Mouse (Mus musculus) macrophage (primary cell): ENCODE measurements around the gene Sema6d. TPM values are rescaled to one million over a fixed set of nuclear protein-coding genes. Genes with fewer than 3 reads are reported as not detected.

Experiments
- H3K27ac ChIP-seq: fragments of 350-480 bp; formaldehyde crosslinking; 2 replicates; pipeline ENCODE4 v1.9.0; 2021
- H3K36me3 ChIP-seq: fragments of 350-480 bp; formaldehyde crosslinking; 2 replicates; pipeline ENCODE4 v1.9.0; 2021; ENCODE audit errors: inconsistent target
- H3K4me3 ChIP-seq: fragments of 350-480 bp; formaldehyde crosslinking; 2 replicates; pipeline ENCODE4 v1.9.0; 2021; ENCODE audit errors: inconsistent target
- H3K79me2 ChIP-seq: fragments of 350-480 bp; formaldehyde crosslinking; 2 replicates; pipeline ENCODE4 v1.9.0; 2021; ENCODE audit errors: inconsistent target
- WGBS: methylation state at CpG from one replicate; pipeline ENCODE4 v1.1.7; 2026; ENCODE audit warnings: inconsistent platforms; ENCODE audit not compliant: missing documents; 5-methylcytosine and 5-hydroxymethylcytosine counted together
- polyA plus RNA-seq: library from polyadenylated mRNA; stranded (reverse); fragments of 250-400 nt; gene quantifications from 3 replicates; pipeline ENCODE4 v1.2.4, GENCODE M21; 2018; ENCODE audit warnings: inconsistent platforms

Sema6d gene
- polyA plus RNA-seq, 1 experiment from 2014 or later = 1.1 TPM

GRCm38 (mm10) chr2:124208251-124208650 lies 118.5 kb downstream of the Sema6d start:
- 13% methylated on average over 2 of the region's 2 CpGs for WGBS
- Histone ChIP-seq H3K27ac (no peak overlapping the region), H3K79me2 (no peaks in the 10 kb centered on the region), H3K4me3 (no peak overlapping the region), H3K36me3 (no peaks in the 10 kb centered on the region)

GRCm38 (mm10) chr2:124223559-124223958 lies 133.8 kb downstream of the Sema6d start:
- Histone ChIP-seq H3K79me2 (no peaks in the 10 kb centered on the region), H3K4me3 (no peak overlapping the region), H3K36me3 (no peaks in the 10 kb centered on the region), H3K27ac (no peak overlapping the region)
- 89% methylated on average over 7 of the region's 7 CpGs for WGBS

- Histone ChIP-seq H3K36me3 (no peaks in the 10 kb centered on the region), H3K79me2 (no peaks in the 10 kb centered on the region), H3K4me3 (no peak overlapping the region), H3K27ac (no peak overlapping the region)
- 80% methylated on average over 2 of the region's 2 CpGs for WGBS
Observed at GRCm38 (mm10) chr2:124224328-124224727, 134.6 kb downstream of the Sema6d start.

GRCm38 (mm10) chr2:124234636-124235221 lies 145.0 kb downstream of the Sema6d start:
- WGBS = 92% methylated on average over 9 of the region's 9 CpGs
- H3K36me3 ChIP-seq = no peaks in the 10 kb centered on the region
- no peak overlapping the region for H3K4me3 ChIP-seq
- H3K79me2 ChIP-seq = no peaks in the 10 kb centered on the region
- no peak overlapping the region for H3K27ac ChIP-seq

- Histone ChIP-seq H3K27ac (no peak overlapping the region), H3K4me3 (no peak overlapping the region), H3K79me2 (no peaks in the 10 kb centered on the region), H3K36me3 (no peaks in the 10 kb centered on the region)
- 79% methylated on average over 6 of the region's 6 CpGs for WGBS
Observed at GRCm38 (mm10) chr2:124235237-124236055, 145.7 kb downstream of the Sema6d start.

- H3K36me3 ChIP-seq = no peaks in the 10 kb centered on the region
- no peak overlapping the region for H3K4me3 ChIP-seq
- no peak overlapping the region for H3K27ac ChIP-seq
- 89% methylated on average over 1 of the region's 1 CpGs for WGBS
- no peaks in the 10 kb centered on the region for H3K79me2 ChIP-seq
Observed at GRCm38 (mm10) chr2:124236831-124237230, 147.1 kb downstream of the Sema6d start.

GRCm38 (mm10) chr2:124243608-124244007 lies 153.8 kb downstream of the Sema6d start:
- Histone ChIP-seq H3K36me3 (no peaks in the 10 kb centered on the region), H3K27ac (no peak overlapping the region), H3K4me3 (no peak overlapping the region), H3K79me2 (no peaks in the 10 kb centered on the region)
- 100% methylated on average over 1 of the region's 1 CpGs for WGBS

- no peaks in the 10 kb centered on the region for H3K79me2 ChIP-seq
- 89% methylated on average over 4 of the region's 4 CpGs for WGBS
- no peak overlapping the region for H3K4me3 ChIP-seq
- no peaks in the 10 kb centered on the region for H3K36me3 ChIP-seq
- H3K27ac ChIP-seq = no peak overlapping the region
Observed at GRCm38 (mm10) chr2:124244543-124245245, 154.9 kb downstream of the Sema6d start.

- H3K4me3 ChIP-seq = no peak overlapping the region
- 100% methylated on average over 1 of the region's 1 CpGs for WGBS
- H3K36me3 ChIP-seq = no peaks in the 10 kb centered on the region
- H3K27ac ChIP-seq = no peak overlapping the region
- H3K79me2 ChIP-seq = no peaks in the 10 kb centered on the region
Observed at GRCm38 (mm10) chr2:124258108-124258507, 168.3 kb downstream of the Sema6d start.

- H3K79me2 ChIP-seq = no peaks in the 10 kb centered on the region
- H3K36me3 ChIP-seq = no peaks in the 10 kb centered on the region
- H3K27ac ChIP-seq = no peak overlapping the region
- 6% methylated on average over 3 of the region's 3 CpGs for WGBS
- H3K4me3 ChIP-seq = no peak overlapping the region
Observed at GRCm38 (mm10) chr2:124264309-124264708, 174.5 kb downstream of the Sema6d start.

GRCm38 (mm10) chr2:124271156-124271555 lies 181.4 kb downstream of the Sema6d start:
- H3K79me2 ChIP-seq = no peaks in the 10 kb centered on the region
- H3K36me3 ChIP-seq = no peaks in the 10 kb centered on the region
- 90% methylated on average over 6 of the region's 6 CpGs for WGBS
- H3K27ac ChIP-seq = no peak overlapping the region
- H3K4me3 ChIP-seq = no peak overlapping the region

GRCm38 (mm10) chr2:124277492-124277891 lies 187.7 kb downstream of the Sema6d start:
- WGBS = 100% methylated on average over 1 of the region's 1 CpGs
- H3K27ac ChIP-seq = no peak overlapping the region
- H3K36me3 ChIP-seq = no peaks in the 10 kb centered on the region
- H3K4me3 ChIP-seq = no peak overlapping the region
- no peaks in the 10 kb centered on the region for H3K79me2 ChIP-seq

- no peaks in the 10 kb centered on the region for H3K36me3 ChIP-seq
- 100% methylated on average over 2 of the region's 2 CpGs for WGBS
Observed at GRCm38 (mm10) chr2:124285109-124285508, 195.3 kb downstream of the Sema6d start.

GRCm38 (mm10) chr2:124289356-124289755 lies 199.6 kb downstream of the Sema6d start:
- no peak overlapping the region for H3K4me3 ChIP-seq
- H3K36me3 ChIP-seq = no peaks in the 10 kb centered on the region
- no peaks in the 10 kb centered on the region for H3K79me2 ChIP-seq
- no peak overlapping the region for H3K27ac ChIP-seq
- 43% methylated on average over 2 of the region's 2 CpGs for WGBS

More at GRCm38 (mm10) chr2:124285109-124285508, 195.3 kb downstream of the Sema6d start:
- no peaks in the 10 kb centered on the region for H3K79me2 ChIP-seq
- no peak overlapping the region for H3K27ac ChIP-seq
- H3K4me3 ChIP-seq = no peak overlapping the region

GRCm38 (mm10) chr2:124291145-124291544 lies 201.4 kb downstream of the Sema6d start:
- Histone ChIP-seq H3K79me2 (no peaks in the 10 kb centered on the region), H3K36me3 (no peaks in the 10 kb centered on the region), H3K27ac (no peak overlapping the region), H3K4me3 (no peak overlapping the region)
- 90% methylated on average over 3 of the region's 3 CpGs for WGBS
